Mouse (Mus musculus): ENCODE data around the gene Ltb. TPM values are rescaled to one million over a fixed set of nuclear protein-coding genes. Genes with fewer than 3 reads are reported as not detected.

Gene Ltb
- polyA plus RNA-seq, 1 experiment from 2014 or later = 0.45 TPM

- DNase-seq (ENCODE audit: low spot score) = no peak
- Histone ChIP-seq H3K9me3 (replicated peaks) (no peaks in the 10 kb centered on the region), H3K4me1 (peaks cover 41% of the 10 kb centered on the region), H3K27ac (peak overlapping the region; percentile 100), H3K36me3 (peaks cover 35% of the 10 kb centered on the region), H3K4me3 (peak overlapping the region; percentile 99), H3K27me3 (ENCODE audit: low read depth, poor library complexity, severe bottlenecking) (no peaks in the 10 kb centered on the region)
- WGBS = 25% methylated on average over 12 of the region's 12 CpGs
Measured at GRCm38 (mm10) chr17:35240384-35241304, 46.4 kb downstream of the Ltb start.

DNA sequence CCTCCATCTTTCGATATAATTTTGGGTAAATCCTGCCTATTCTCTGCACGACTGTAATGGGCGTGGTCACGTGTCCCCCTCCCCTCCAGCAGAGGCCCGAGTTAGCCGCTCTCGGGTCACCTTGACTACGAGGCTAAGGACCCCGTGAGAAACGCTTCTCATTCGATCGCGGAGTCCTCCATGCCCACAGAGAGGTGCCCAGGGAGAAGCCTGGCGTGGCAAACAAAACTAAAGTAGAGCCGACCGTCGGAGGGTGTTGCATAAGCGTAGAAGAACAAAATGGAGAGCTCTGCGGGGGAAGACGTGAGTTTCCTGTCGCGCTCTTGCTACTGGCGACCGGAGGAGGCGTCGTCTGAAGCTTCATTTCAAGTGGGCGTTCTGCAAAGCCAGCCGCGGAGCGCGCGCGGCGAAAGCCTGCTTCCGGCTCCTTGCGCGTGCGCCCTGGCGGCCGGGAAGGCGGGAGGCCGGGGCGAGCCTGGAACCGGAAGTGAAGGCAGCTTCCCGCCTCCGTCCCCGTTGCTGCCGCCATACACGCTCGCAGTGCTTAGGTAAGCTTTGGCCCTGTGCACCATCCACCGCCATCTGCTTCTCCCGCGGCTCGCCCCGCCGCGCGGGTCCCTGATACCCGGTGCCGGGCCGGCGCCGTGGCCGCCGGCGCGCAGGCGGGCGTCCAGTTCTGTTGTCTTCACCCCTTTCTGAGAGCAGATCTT lies 47.2 kb downstream of the Ltb start, which contains the start of gene Ddx39b:
TSS of gene Ddx39b (plus strand) at position 442 of the 710 bp plus-strand sequence.
- Histone ChIP-seq H3K4me1 (peaks cover 37% of the 10 kb centered on the region), H3K9me3 (replicated peaks) (no peaks in the 10 kb centered on the region), H3K36me3 (peaks cover 43% of the 10 kb centered on the region), H3K4me3 (peak within 1 kb of the TSS; percentile 99), H3K27ac (peak within 1 kb of the TSS; percentile 100), H3K27me3 (ENCODE audit: low read depth, poor library complexity, severe bottlenecking) (no peaks in the 10 kb centered on the region)
- WGBS = under 1% methylated on average over 69 of the region's 69 CpGs
- peak; percentile 97 for DNase-seq (ENCODE audit: low spot score)

DNA sequence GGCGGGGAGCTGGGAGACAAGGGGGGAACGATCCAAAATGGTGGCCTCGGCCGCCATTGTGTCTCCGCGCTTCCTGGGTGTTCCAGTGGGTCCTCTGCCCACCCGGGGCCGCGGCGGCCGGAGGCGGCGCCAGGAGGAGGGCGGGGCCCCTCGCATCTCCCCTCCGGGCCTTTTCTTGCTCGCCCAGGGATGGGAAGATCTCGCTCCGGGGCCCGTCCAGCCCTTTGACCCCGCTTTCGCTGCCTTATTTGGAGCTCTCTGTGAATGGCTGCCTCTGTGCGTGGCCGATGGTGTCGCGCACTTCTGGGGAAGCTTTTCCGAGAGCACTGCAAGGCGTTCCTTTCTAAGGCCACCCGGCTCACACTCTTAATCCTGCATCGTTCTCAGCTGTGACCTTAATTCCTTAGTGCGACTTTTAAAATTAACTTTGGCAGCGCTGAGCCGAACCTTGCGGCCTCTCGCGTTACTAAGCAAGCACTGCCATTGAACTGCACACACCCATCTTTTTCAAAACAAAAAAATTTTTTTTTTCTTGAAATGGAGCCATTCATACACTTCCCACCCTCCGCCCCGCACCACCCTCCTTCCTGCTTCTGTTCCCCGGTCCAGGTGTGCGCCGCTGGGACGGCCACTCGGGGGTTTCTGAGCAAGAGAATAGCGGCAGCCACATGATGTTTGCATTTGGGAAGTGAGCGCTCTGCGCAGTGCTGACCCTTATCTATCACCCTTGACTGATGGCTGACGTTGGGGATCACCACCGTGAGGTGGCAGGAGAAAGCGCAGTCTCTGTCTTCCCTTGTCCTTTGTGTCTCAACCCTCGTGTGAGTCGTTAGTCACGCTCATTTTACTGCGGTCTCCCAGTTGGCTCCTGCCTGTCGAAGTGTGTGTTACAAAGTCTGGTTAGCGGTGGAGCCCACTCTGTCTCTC lies 48.0 kb downstream of the Ltb start:
- DNase-seq (ENCODE audit: low spot score) = peak; percentile 71
- Histone ChIP-seq H3K9me3 (replicated peaks) (no peaks in the 10 kb centered on the region), H3K36me3 (peaks cover 50% of the 10 kb centered on the region), H3K27ac (peak overlapping the region; percentile 100), H3K27me3 (ENCODE audit: low read depth, poor library complexity, severe bottlenecking) (no peaks in the 10 kb centered on the region), H3K4me3 (peak overlapping the region; percentile 99), H3K4me1 (peaks cover 36% of the 10 kb centered on the region)
- under 1% methylated on average over 55 of the region's 55 CpGs for WGBS

- 19% methylated on average over 16 of the region's 16 CpGs for WGBS
- no peaks in the 10 kb centered on the region for H3K27me3 ChIP-seq (ENCODE audit: low read depth, poor library complexity, severe bottlenecking)
Measured at GRCm38 (mm10) chr17:35243086-35243485, 48.8 kb downstream of the Ltb start.

GRCm38 (mm10) chr17:35244999-35245398 lies 50.8 kb downstream of the Ltb start:
- Histone ChIP-seq H3K36me3 (peaks cover 74% of the 10 kb centered on the region), H3K27ac (no peak overlapping the region), H3K4me3 (peak overlapping the region; percentile 99), H3K9me3 (replicated peaks) (no peaks in the 10 kb centered on the region), H3K27me3 (ENCODE audit: low read depth, poor library complexity, severe bottlenecking) (no peaks in the 10 kb centered on the region), H3K4me1 (peaks cover 36% of the 10 kb centered on the region)
- DNase-seq (ENCODE audit: low spot score) = no peak
- WGBS = 86% methylated on average over 2 of the region's 2 CpGs

More at GRCm38 (mm10) chr17:35243086-35243485, 48.8 kb downstream of the Ltb start:
- DNase-seq (ENCODE audit: low spot score) = peak; percentile 61
- Histone ChIP-seq H3K4me1 (peaks cover 36% of the 10 kb centered on the region), H3K4me3 (peak overlapping the region; percentile 99), H3K27ac (peak overlapping the region; percentile 100), H3K9me3 (replicated peaks) (no peaks in the 10 kb centered on the region), H3K36me3 (peaks cover 55% of the 10 kb centered on the region)

Small RNA genes within 50 kb of the gene (microRNA-seq; reads per million reads assigned to microRNA genes)
- gene Mir6973a (not detected), gene Mir6974 (not detected), gene Mir6975 (1.5 reads per million)

Other genes with a start within 250 kb of the Ltb start
- gene Hspa1b, start 235.2 kb upstream of the Ltb start, polyA plus RNA-seq (2016; fragmentation: Nextera tagmentation; extraction: Ambion mirVana) = 0.08 and 0.14 TPM in 2 replicates
- gene Gm20481, start 224.5 kb upstream of the Ltb start, polyA plus RNA-seq (2016; fragmentation: Nextera tagmentation; extraction: Ambion mirVana) = not detected in 2 replicates
- gene Hspa1a, start 222.3 kb upstream of the Ltb start, polyA plus RNA-seq (2016; fragmentation: Nextera tagmentation; extraction: Ambion mirVana) = 1.1 and 1.4 TPM in 2 replicates
- gene Hspa1l, start 221.7 kb upstream of the Ltb start, polyA plus RNA-seq (2016; fragmentation: Nextera tagmentation; extraction: Ambion mirVana) = 0.58 and 0.85 TPM in 2 replicates
- 320 and 365 TPM in 2 replicates for gene Lsm2, start 212.6 kb upstream of the Ltb start, polyA plus RNA-seq (2016; fragmentation: Nextera tagmentation; extraction: Ambion mirVana)
- gene Vars, start 193.5 kb upstream of the Ltb start, polyA plus RNA-seq (2016; fragmentation: Nextera tagmentation; extraction: Ambion mirVana) = 222 and 267 TPM in 2 replicates
- gene Vwa7, start 177.9 kb upstream of the Ltb start, polyA plus RNA-seq (2016; fragmentation: Nextera tagmentation; extraction: Ambion mirVana) = 0.15 and 0.23 TPM in 2 replicates
- gene Sapcd1, start 166.4 kb upstream of the Ltb start, polyA plus RNA-seq (2016; fragmentation: Nextera tagmentation; extraction: Ambion mirVana) = 1.2 and 1.4 TPM in 2 replicates
- 5.2 and 5.4 TPM in 2 replicates for gene Msh5, start 147.7 kb upstream of the Ltb start, polyA plus RNA-seq (2016; fragmentation: Nextera tagmentation; extraction: Ambion mirVana)
- 174 and 186 TPM in 2 replicates for gene Clic1, start 144.5 kb upstream of the Ltb start, polyA plus RNA-seq (2016; fragmentation: Nextera tagmentation; extraction: Ambion mirVana)
- 453 and 568 TPM in 2 replicates for gene Ddah2, start 135.4 kb upstream of the Ltb start, polyA plus RNA-seq (2016; fragmentation: Nextera tagmentation; extraction: Ambion mirVana)
- not detected in 2 replicates for gene Ly6g6c, start 129.1 kb upstream of the Ltb start, polyA plus RNA-seq (2016; fragmentation: Nextera tagmentation; extraction: Ambion mirVana)
- gene Mpig6b, start 128.3 kb upstream of the Ltb start, polyA plus RNA-seq (2016; fragmentation: Nextera tagmentation; extraction: Ambion mirVana) = 0.36 and 0.46 TPM in 2 replicates
- gene Ly6g6e, start 117.5 kb upstream of the Ltb start, polyA plus RNA-seq (2016; fragmentation: Nextera tagmentation; extraction: Ambion mirVana) = 0.81 and 0.95 TPM in 2 replicates
- gene Ly6g6d, start 116.4 kb upstream of the Ltb start, polyA plus RNA-seq (2016; fragmentation: Nextera tagmentation; extraction: Ambion mirVana) = 0.80 and 1.1 TPM in 2 replicates
- 0.56 and 0.66 TPM in 2 replicates for gene Ly6g6f, start 108.8 kb upstream of the Ltb start, polyA plus RNA-seq (2016; fragmentation: Nextera tagmentation; extraction: Ambion mirVana)
- gene Abhd16a, start 105.2 kb upstream of the Ltb start, polyA plus RNA-seq (2016; fragmentation: Nextera tagmentation; extraction: Ambion mirVana) = 53.3 and 63.6 TPM in 2 replicates
- not detected in 2 replicates for gene Ly6g5c, start 86.2 kb upstream of the Ltb start, polyA plus RNA-seq (2016; fragmentation: Nextera tagmentation; extraction: Ambion mirVana)
- 1.4 and 1.7 TPM in 2 replicates for gene Ly6g5b, start 79.0 kb upstream of the Ltb start, polyA plus RNA-seq (2016; fragmentation: Nextera tagmentation; extraction: Ambion mirVana)
- gene Gpank1, start 73.0 kb upstream of the Ltb start, polyA plus RNA-seq (2016; fragmentation: Nextera tagmentation; extraction: Ambion mirVana) = 33.9 and 35.8 TPM in 2 replicates
- 299 and 317 TPM in 2 replicates for gene Csnk2b, start 72.4 kb upstream of the Ltb start, polyA plus RNA-seq (2016; fragmentation: Nextera tagmentation; extraction: Ambion mirVana)
- gene D17H6S53E, start 68.1 kb upstream of the Ltb start, polyA plus RNA-seq (2016; fragmentation: Nextera tagmentation; extraction: Ambion mirVana) = 8.4 and 8.5 TPM in 2 replicates
- 0.39 and 0.56 TPM in 2 replicates for gene Apom, start 62.4 kb upstream of the Ltb start, polyA plus RNA-seq (2016; fragmentation: Nextera tagmentation; extraction: Ambion mirVana)
- gene Bag6, start 59.3 kb upstream of the Ltb start, polyA plus RNA-seq (2016; fragmentation: Nextera tagmentation; extraction: Ambion mirVana) = 74.2 and 74.7 TPM in 2 replicates
- gene Prrc2a, start 29.5 kb upstream of the Ltb start, polyA plus RNA-seq (2016; fragmentation: Nextera tagmentation; extraction: Ambion mirVana) = 213 and 229 TPM in 2 replicates
- 1.5 and 1.8 TPM in 2 replicates for gene Aif1, start 18.4 kb upstream of the Ltb start, polyA plus RNA-seq (2016; fragmentation: Nextera tagmentation; extraction: Ambion mirVana)
- 1.6 and 2.0 TPM in 2 replicates for gene Lst1, start 6.0 kb upstream of the Ltb start, polyA plus RNA-seq (2016; fragmentation: Nextera tagmentation; extraction: Ambion mirVana)
- 0.14 TPM in 1 of 2 replicates, not detected in the other for gene Tnf, start 7.6 kb downstream of the Ltb start, polyA plus RNA-seq (2016; fragmentation: Nextera tagmentation; extraction: Ambion mirVana)
- gene Lta, start 10.9 kb downstream of the Ltb start, polyA plus RNA-seq (2016; fragmentation: Nextera tagmentation; extraction: Ambion mirVana) = not detected in 2 replicates
- 0.30 and 0.33 TPM in 2 replicates for gene Gm16181, start 26.4 kb downstream of the Ltb start, polyA plus RNA-seq (2016; fragmentation: Nextera tagmentation; extraction: Ambion mirVana)
- gene Atp6v1g2, start 39.2 kb downstream of the Ltb start, polyA plus RNA-seq (2016; fragmentation: Nextera tagmentation; extraction: Ambion mirVana) = 4.5 and 5.2 TPM in 2 replicates
- 10.7 and 12.1 TPM in 2 replicates for gene Nfkbil1, start 41.4 kb downstream of the Ltb start, polyA plus RNA-seq (2016; fragmentation: Nextera tagmentation; extraction: Ambion mirVana)
- 749 and 792 TPM in 2 replicates for gene Ddx39b, start 47.3 kb downstream of the Ltb start, polyA plus RNA-seq (2016; fragmentation: Nextera tagmentation; extraction: Ambion mirVana)
- gene H2-D1, start 68.3 kb downstream of the Ltb start, polyA plus RNA-seq (2016; fragmentation: Nextera tagmentation; extraction: Ambion mirVana) = 21.4 and 23.1 TPM in 2 replicates
- not detected in 2 replicates for gene H2-Q1, start 126.0 kb downstream of the Ltb start, polyA plus RNA-seq (2016; fragmentation: Nextera tagmentation; extraction: Ambion mirVana)
- 0.79 and 0.80 TPM in 2 replicates for gene H2-Q2, start 147.8 kb downstream of the Ltb start, polyA plus RNA-seq (2016; fragmentation: Nextera tagmentation; extraction: Ambion mirVana)
- gene H2-Q4, start 185.2 kb downstream of the Ltb start, polyA plus RNA-seq (2016; fragmentation: Nextera tagmentation; extraction: Ambion mirVana) = 2.2 and 3.6 TPM in 2 replicates
- gene H2-Q6, start 230.4 kb downstream of the Ltb start, polyA plus RNA-seq (2016; fragmentation: Nextera tagmentation; extraction: Ambion mirVana) = 2.6 and 3.8 TPM in 2 replicates
- 24.7 and 28.4 TPM in 2 replicates for gene H2-Q7, start 244.7 kb downstream of the Ltb start, polyA plus RNA-seq (2016; fragmentation: Nextera tagmentation; extraction: Ambion mirVana)